Comparison of ENCODE assay signal across 9 mouse cellular contexts in genomic region chr2:153851030-153851360, GRCm38 (mm10). TPM values are rescaled to one million over a fixed set of nuclear protein-coding genes. Genes with fewer than 3 reads are reported as not detected.
DNase-seq lines count a peak whose midpoint lies in the region; ATAC-seq and TF ChIP-seq lines count a peak whose summit lies in the region.
"Had no signal": no experiment of that assay in that cellular context is flagged by ENCODE, and none has a peak within 500 bp of the region (broad histone marks: within the 10 kb centered on the region; RNA-seq: fewer than 3 reads in every experiment).

No protein-coding gene starts in this region.

- peak; percentile 44 for DNase-seq in midbrain, postnatal 0 days (ENCODE audit: low spot score)
- peak; percentile 81 for DNase-seq in adrenal gland, postnatal 10 days
- DNase-seq in embryo, embryonic 9.5 days (ENCODE audit: extremely low spot score), result peak; percentile 49
- peak; percentile 49 for DNase-seq in induced T-regulatory cell, adult 2 months (ENCODE audit: low read depth)
- DNase-seq in limb, embryonic 11.5 days (ENCODE audit: low spot score), result peak; percentile 40
- peak; percentile 40 for DNase-seq in right cerebral cortex, adult 18-20 months

- no peak overlapping the region for H3K4me3 ChIP-seq in midbrain, postnatal 0 days (ENCODE audit: low read depth, low read length)
- no peak overlapping the region for H3K4me3 ChIP-seq in midbrain, embryonic 13.5 days (replicated peaks)
- no peak overlapping the region for H3K4me3 ChIP-seq in limb, embryonic 11.5 days (ENCODE audit: low read depth, low read length)
- H3K4me3 ChIP-seq: neural tube, embryonic 12.5 days had no signal

- 57% methylated on average over 4 of the region's 4 CpGs for WGBS in midbrain, postnatal 0 days
- WGBS in midbrain, embryonic 13.5 days, result 55% methylated on average over 4 of the region's 4 CpGs
- 50% methylated on average over 4 of the region's 4 CpGs for WGBS in limb, embryonic 11.5 days

- no peaks in the 10 kb centered on the region for H3K36me3 ChIP-seq in midbrain, postnatal 0 days (ENCODE audit: insufficient read depth, low read length)
- no peaks in the 10 kb centered on the region for H3K36me3 ChIP-seq in midbrain, embryonic 13.5 days
- no peaks in the 10 kb centered on the region for H3K36me3 ChIP-seq in limb, embryonic 11.5 days (ENCODE audit: control insufficient read depth, insufficient read depth, low read length)
- H3K36me3 ChIP-seq: neural tube, embryonic 12.5 days had no signal

- no peak overlapping the region for H3K27ac ChIP-seq in midbrain, postnatal 0 days (ENCODE audit: low read depth, low read length)
- no peak overlapping the region for H3K27ac ChIP-seq in midbrain, embryonic 13.5 days
- no peak overlapping the region for H3K27ac ChIP-seq in limb, embryonic 11.5 days (replicated peaks; ENCODE audit: low read depth, low read length)
- H3K27ac ChIP-seq: neural tube, embryonic 12.5 days had no signal

- peak; percentile 51 for TF ChIP-seq CTCF in midbrain, postnatal 0 days (IDR thresholded peaks at IDR 0.05)

- H3K9ac ChIP-seq in midbrain, postnatal 0 days (replicated peaks; ENCODE audit: low read length, poor library complexity, severe bottlenecking), result no peak overlapping the region
- H3K9ac ChIP-seq in midbrain, embryonic 13.5 days (replicated peaks), result no peak overlapping the region
- no peak overlapping the region for H3K9ac ChIP-seq in limb, embryonic 11.5 days (ENCODE audit: low read length)
- H3K9ac ChIP-seq: neural tube, embryonic 12.5 days had no signal

- no peak for ATAC-seq in midbrain, postnatal 0 days (ENCODE audit: low FRiP score)
- ATAC-seq in midbrain, embryonic 13.5 days, result no peak
- no peak for ATAC-seq in limb, embryonic 11.5 days (ENCODE audit: insufficient number of reproducible peaks, low FRiP score, low TSS enrichment, low read depth)
- ATAC-seq in erythroid progenitor cell, adult 5-6 weeks (replicated peaks; ENCODE audit: low FRiP score, poor library complexity, severe bottlenecking), result no peak

- H3K27me3 ChIP-seq in midbrain, postnatal 0 days (ENCODE audit: insufficient read depth, low read length), result no peaks in the 10 kb centered on the region
- 0 out of 2 replicates have a peak, but pooled peaks cover 4% of the 10 kb centered on the region for H3K27me3 ChIP-seq in midbrain, embryonic 13.5 days
- H3K27me3 ChIP-seq in limb, embryonic 11.5 days (ENCODE audit: control insufficient read depth, insufficient read depth, low read length), result no peaks in the 10 kb centered on the region
- H3K27me3 ChIP-seq: neural tube, embryonic 12.5 days had no signal

- H3K4me2 ChIP-seq in midbrain, postnatal 0 days (ENCODE audit: low read depth, low read length, poor library complexity, severe bottlenecking), result no peak overlapping the region
- no peak overlapping the region for H3K4me2 ChIP-seq in midbrain, embryonic 13.5 days (replicated peaks)
- H3K4me2 ChIP-seq in limb, embryonic 11.5 days (ENCODE audit: low read depth, severe bottlenecking), result no peak overlapping the region
- H3K4me2 ChIP-seq: neural tube, embryonic 12.5 days had no signal

- no peaks in the 10 kb centered on the region for H3K9me3 ChIP-seq in midbrain, postnatal 0 days (ENCODE audit: low read length)
- H3K9me3 ChIP-seq in midbrain, embryonic 13.5 days, result no peaks in the 10 kb centered on the region
- H3K9me3 ChIP-seq in limb, embryonic 11.5 days (ENCODE audit: control insufficient read depth, low read length), result no peaks in the 10 kb centered on the region

- H3K4me1 ChIP-seq in midbrain, postnatal 0 days (ENCODE audit: insufficient read depth, low read length), result no peaks in the 10 kb centered on the region
- peaks cover 9% of the 10 kb centered on the region for H3K4me1 ChIP-seq in midbrain, embryonic 13.5 days (replicated peaks)
- no peaks in the 10 kb centered on the region for H3K4me1 ChIP-seq in limb, embryonic 11.5 days (ENCODE audit: control insufficient read depth, insufficient read depth, low read length)
- H3K4me1 ChIP-seq: neural tube, embryonic 12.5 days had no signal

RNA-seq across cellular contexts. Expression of gene Sun5, which starts 19.9 kb away (rescaled TPM):
- not detected in 2 replicates for total RNA-seq in midbrain, postnatal 0 days (2014; rRNA removed)
- polyA plus RNA-seq in midbrain, postnatal 0 days (2015; fragmentation: Nextera tagmentation; extraction: Ambion mirVana), result not detected in 2 replicates
- polyA plus RNA-seq in midbrain, embryonic 13.5 days (2015; fragmentation: Nextera tagmentation; extraction: Ambion mirVana), result not detected in 2 replicates
- not detected for total RNA-seq in adrenal gland, postnatal 10 days (2021)
- not detected in 2 replicates for polyA plus RNA-seq in limb, embryonic 11.5 days (2014; fragmentation: Nextera tagmentation; extraction: Ambion mirVana)
- total RNA-seq in erythroid progenitor cell, adult 5-6 weeks (2015; ENCODE audit: low replicate concordance), result not detected in 2 replicates
- not detected in 2 replicates for total RNA-seq in erythroid progenitor cell, adult 5-6 weeks (2017; ENCODE audit: low replicate concordance)
- polyA plus RNA-seq: neural tube, embryonic 12.5 days had no signal

RNA-seq across cellular contexts. Expression of gene Bpifb2, which starts 23.9 kb away (rescaled TPM):
- total RNA-seq in midbrain, postnatal 0 days (2014; rRNA removed), result 0.28 and 0.33 TPM in 2 replicates
- 0.28 and 0.34 TPM in 2 replicates for polyA plus RNA-seq in midbrain, postnatal 0 days (2015; fragmentation: Nextera tagmentation; extraction: Ambion mirVana)
- polyA plus RNA-seq in midbrain, embryonic 13.5 days (2015; fragmentation: Nextera tagmentation; extraction: Ambion mirVana), result not detected in 2 replicates
- total RNA-seq in adrenal gland, postnatal 10 days (2021), result under 1 TPM in 1 of 2 experiments, not detected in 1; 0.15 TPM
- polyA plus RNA-seq in limb, embryonic 11.5 days (2014; fragmentation: Nextera tagmentation; extraction: Ambion mirVana), result 0.11 TPM in 1 of 2 replicates, not detected in the other
- not detected in 2 replicates for total RNA-seq in erythroid progenitor cell, adult 5-6 weeks (2015; ENCODE audit: low replicate concordance)
- total RNA-seq in erythroid progenitor cell, adult 5-6 weeks (2017; ENCODE audit: low replicate concordance), result not detected in 2 replicates
- polyA plus RNA-seq: neural tube, embryonic 12.5 days had no signal

RNA-seq across cellular contexts. Expression of gene Bpifb6, which starts 49.2 kb away (rescaled TPM):
- 0.38 TPM in 1 of 2 replicates, not detected in the other for total RNA-seq in midbrain, postnatal 0 days (2014; rRNA removed)
- 0.10 TPM in 1 of 2 replicates, not detected in the other for polyA plus RNA-seq in midbrain, postnatal 0 days (2015; fragmentation: Nextera tagmentation; extraction: Ambion mirVana)
- not detected in 2 replicates for polyA plus RNA-seq in midbrain, embryonic 13.5 days (2015; fragmentation: Nextera tagmentation; extraction: Ambion mirVana)
- 1 to 10 TPM; 1.2 to 1.7 TPM for total RNA-seq in adrenal gland, postnatal 10 days (2021)
- polyA plus RNA-seq in limb, embryonic 11.5 days (2014; fragmentation: Nextera tagmentation; extraction: Ambion mirVana), result not detected in 2 replicates
- not detected in 2 replicates for total RNA-seq in erythroid progenitor cell, adult 5-6 weeks (2015; ENCODE audit: low replicate concordance)
- total RNA-seq in erythroid progenitor cell, adult 5-6 weeks (2017; ENCODE audit: low replicate concordance), result not detected in 2 replicates
- polyA plus RNA-seq: neural tube, embryonic 12.5 days had no signal
